Mouse (Mus musculus) hematopoietic stem cell, adult 5-6 weeks (primary cell): ENCODE results near the gene Chrm3. TPM values are rescaled to one million over a fixed set of nuclear protein-coding genes. Genes with fewer than 3 reads are reported as not detected.
A peak's percentile ranks its signal among the peaks of the same experiment; 100 is the strongest.
"Not testable (repeated sequence)": the region's sequence is repeated elsewhere in the genome, so short reads cannot be mapped to it uniquely, and the experiment has no call there.

Source experiments
- ATAC-seq, 2 experiments: fragments of 125-278 bp in 1 of 2; replicated peaks in 1 of 2; 2 replicates each; pipeline ENCODE4 v1.8.0; 2016 to 2017; ENCODE audit warnings: inconsistent platforms in 2 of 2, mild to moderate bottlenecking in 2 of 2, moderate number of reproducible peaks in 2 of 2, low read depth in 1 of 2, moderate TSS enrichment in 1 of 2; ENCODE audit not compliant: low FRiP score in 2 of 2, poor library complexity in 2 of 2, severe bottlenecking in 2 of 2, insufficient read depth in 1 of 2, low TSS enrichment in 1 of 2
- total RNA-seq: library from RNA; stranded (forward); fragments of 172-1452, 232-1000 nt; gene quantifications from 2 replicates; pipeline ENCODE4 v1.2.3, GENCODE M21; 2017

The Chrm3 gene
- total RNA-seq, 1 experiment from 2014 or later: 1.6 TPM

GRCm38 (mm10) chr13:9890460-9890859 is 470.2 kb downstream of the Chrm3 start:
- ATAC-seq: no peak

GRCm38 (mm10) chr13:9889954-9890353 is 470.7 kb downstream of the Chrm3 start:
- no peak for ATAC-seq

GRCm38 (mm10) chr13:9888284-9888683 is 472.4 kb downstream of the Chrm3 start:
- no peak for ATAC-seq

GRCm38 (mm10) chr13:9887261-9887660 is 473.4 kb downstream of the Chrm3 start:
- no peak for ATAC-seq

- ATAC-seq: no peak
Observed at GRCm38 (mm10) chr13:9886465-9887135, 474.0 kb downstream of the Chrm3 start.

GRCm38 (mm10) chr13:9882362-9883282 is 478.0 kb downstream of the Chrm3 start:
- ATAC-seq: peak; percentile 85 to 91

GRCm38 (mm10) chr13:9881930-9882329 is 478.7 kb downstream of the Chrm3 start:
- no peak for ATAC-seq

- no peak for ATAC-seq
Observed at GRCm38 (mm10) chr13:9880401-9880800, 480.2 kb downstream of the Chrm3 start.

- ATAC-seq: peak in 1 of 2 experiments; percentile 59; a peak in 1 of 4 replicates
Observed at GRCm38 (mm10) chr13:9878596-9879010, 482.0 kb downstream of the Chrm3 start.

- ATAC-seq: peak; percentile 68 to 76; a peak in 3 of 4 replicates
Observed at GRCm38 (mm10) chr13:9873377-9873776, 487.3 kb downstream of the Chrm3 start.

GRCm38 (mm10) chr13:9866161-9866560 is 494.5 kb downstream of the Chrm3 start:
- no peak for ATAC-seq

GRCm38 (mm10) chr13:9847515-9847914 is 513.1 kb downstream of the Chrm3 start:
- no peak for ATAC-seq

GRCm38 (mm10) chr13:9846543-9847434 is 513.9 kb downstream of the Chrm3 start:
- peak; percentile 95 to 98 for ATAC-seq

GRCm38 (mm10) chr13:9834146-9834679 is 526.4 kb downstream of the Chrm3 start:
- ATAC-seq: not testable (repeated sequence)

- peak in 1 of 2 experiments; percentile 51; a peak in 2 of 4 replicates for ATAC-seq
Observed at GRCm38 (mm10) chr13:9826227-9826626, 534.4 kb downstream of the Chrm3 start.
